In genomic region chr6:29434911-29435691, GRCm38 (mm10) we compare ENCODE assay signal across 9 mouse cellular contexts. TPM values are rescaled to one million over a fixed set of nuclear protein-coding genes. Genes with fewer than 3 reads are reported as not detected.
DNase-seq lines count a peak whose midpoint lies in the region; ATAC-seq lines count a peak whose summit lies in the region.
"Had no signal": no experiment of that assay in that cellular context is flagged by ENCODE, and none has a peak within 500 bp of the region (broad histone marks: within the 10 kb centered on the region; RNA-seq: fewer than 3 reads in every experiment).

No protein-coding gene starts in this region.

- H3K4me1 ChIP-seq in hindbrain, embryonic 16.5 days (ENCODE audit: control insufficient read depth, insufficient read depth, low read depth, low read length): peaks cover 25% of the 10 kb centered on the region
- H3K4me1 ChIP-seq in neural tube, embryonic 12.5 days: peaks cover 42% of the 10 kb centered on the region

- H3K9ac ChIP-seq in hindbrain, embryonic 16.5 days (ENCODE audit: low read depth, low read length): peak overlapping the region; percentile 6; the same call in 1 of the 2 replicates
- 0 out of 2 replicates have a peak overlapping the region, but pooled peaks have one; percentile 33 for H3K9ac ChIP-seq in neural tube, embryonic 12.5 days

- no peaks in the 10 kb centered on the region for H3K9me3 ChIP-seq in hindbrain, embryonic 16.5 days (ENCODE audit: control insufficient read depth, low read length)
- H3K9me3 ChIP-seq in neural tube, embryonic 12.5 days: no peaks in the 10 kb centered on the region

- H3K36me3 ChIP-seq in hindbrain, embryonic 16.5 days (ENCODE audit: control insufficient read depth, insufficient read depth, low read length): no peaks in the 10 kb centered on the region
- no peaks in the 10 kb centered on the region for H3K36me3 ChIP-seq in neural tube, embryonic 12.5 days

- H3K4me3 ChIP-seq in hindbrain, embryonic 16.5 days (ENCODE audit: low read length): peak overlapping the region; percentile 44
- H3K4me3 ChIP-seq in neural tube, embryonic 12.5 days: peak overlapping the region; percentile 47

- peak overlapping the region; percentile 10 for H3K4me2 ChIP-seq in hindbrain, embryonic 16.5 days (ENCODE audit: low read length)
- peak overlapping the region; percentile 88 for H3K4me2 ChIP-seq in neural tube, embryonic 12.5 days (replicated peaks)

- H3K27me3 ChIP-seq in hindbrain, embryonic 16.5 days (replicated peaks; ENCODE audit: control insufficient read depth, insufficient read depth, low read length): peaks cover 18% of the 10 kb centered on the region
- peaks cover 49% of the 10 kb centered on the region for H3K27me3 ChIP-seq in neural tube, embryonic 12.5 days (replicated peaks)

- ATAC-seq in hindbrain, embryonic 16.5 days: peak; percentile 72
- peak; percentile 35 for ATAC-seq in neural tube, embryonic 12.5 days (ENCODE audit: low FRiP score, low read depth)

- DNase-seq in ES-CJ7 (ENCODE audit: low read depth, low spot score): peak; percentile 71
- DNase-seq in R1 (ENCODE audit: low read depth, low spot score): peak; percentile 72
- DNase-seq in gastrocnemius, postnatal 10 days: peak; percentile 78
- DNase-seq in layer of hippocampus, adult 18-20 months (ENCODE audit: low spot score in 2 of 2): no peak
- no peak for DNase-seq in natural killer cell, adult 2 months (ENCODE audit: low spot score in 2 of 2)

- 7% methylated on average over 11 of the region's 13 CpGs for WGBS in hindbrain, embryonic 16.5 days
- WGBS in neural tube, embryonic 12.5 days: 6% methylated on average over 12 of the region's 13 CpGs

- peak overlapping the region; percentile 76 for H3K27ac ChIP-seq in hindbrain, embryonic 16.5 days (ENCODE audit: low read depth, low read length)
- peak overlapping the region; percentile 50; the same call in 1 of the 2 replicates for H3K27ac ChIP-seq in neural tube, embryonic 12.5 days

RNA-seq across cellular contexts. Expression of gene Flnc, which starts 2.0 kb away (rescaled TPM):
- total RNA-seq in gastrocnemius, postnatal 10 days (2021): 100 to 1,000 TPM; 393 to 460 TPM
- polyA plus RNA-seq in hindbrain, embryonic 16.5 days (2015; fragmentation: Nextera tagmentation; extraction: Ambion mirVana): 2.7 and 5.1 TPM in 2 replicates
- polyA plus RNA-seq in neural tube, embryonic 12.5 days (2016; fragmentation: Nextera tagmentation; extraction: Ambion mirVana): 10.1 and 11.1 TPM in 2 replicates
- 1 to 10 TPM; 1.5 to 1.6 TPM for total RNA-seq in layer of hippocampus, adult 18-20 months (2021)

RNA-seq across cellular contexts. Expression of gene Atp6v1f, which starts 32.4 kb away (rescaled TPM):
- total RNA-seq in gastrocnemius, postnatal 10 days (2021): 100 to 1,000 TPM; 101 to 102 TPM
- polyA plus RNA-seq in hindbrain, embryonic 16.5 days (2015; fragmentation: Nextera tagmentation; extraction: Ambion mirVana): 341 and 394 TPM in 2 replicates
- polyA plus RNA-seq in neural tube, embryonic 12.5 days (2016; fragmentation: Nextera tagmentation; extraction: Ambion mirVana): 233 and 239 TPM in 2 replicates
- 100 to 1,000 TPM; 250 to 276 TPM for total RNA-seq in layer of hippocampus, adult 18-20 months (2021)

RNA-seq across cellular contexts. Expression of gene Atp6v1fnb, which starts 36.1 kb away (rescaled TPM):
- total RNA-seq in gastrocnemius, postnatal 10 days (2021): under 1 TPM in 1 of 2 experiments, not detected in 1; 0.41 TPM
- polyA plus RNA-seq in hindbrain, embryonic 16.5 days (2015; fragmentation: Nextera tagmentation; extraction: Ambion mirVana): 0.56 TPM in 1 of 2 replicates, not detected in the other
- 0.30 and 0.32 TPM in 2 replicates for polyA plus RNA-seq in neural tube, embryonic 12.5 days (2016; fragmentation: Nextera tagmentation; extraction: Ambion mirVana)
- 1 to 10 TPM in 1 of 2 experiments, under 1 TPM in 1; 0.67 to 1.2 TPM for total RNA-seq in layer of hippocampus, adult 18-20 months (2021)
- polyA plus RNA-seq: cortical plate, adult 2 months; spleen, adult 2 months had no signal

RNA-seq across cellular contexts. Expression of gene Ccdc136, which starts 39.0 kb away (rescaled TPM):
- 10 to 100 TPM; 13.4 to 15.2 TPM for total RNA-seq in gastrocnemius, postnatal 10 days (2021)
- 54.8 and 58.3 TPM in 2 replicates for polyA plus RNA-seq in hindbrain, embryonic 16.5 days (2015; fragmentation: Nextera tagmentation; extraction: Ambion mirVana)
- 33.1 and 39.9 TPM in 2 replicates for polyA plus RNA-seq in neural tube, embryonic 12.5 days (2016; fragmentation: Nextera tagmentation; extraction: Ambion mirVana)
- total RNA-seq in layer of hippocampus, adult 18-20 months (2021): 10 to 100 TPM; 62.1 to 75.9 TPM

RNA-seq across cellular contexts. Expression of gene Opn1sw, which starts 46.8 kb away (rescaled TPM):
- total RNA-seq in gastrocnemius, postnatal 10 days (2021): under 1 TPM; 0.26 to 0.47 TPM
- 0.43 and 0.46 TPM in 2 replicates for polyA plus RNA-seq in hindbrain, embryonic 16.5 days (2015; fragmentation: Nextera tagmentation; extraction: Ambion mirVana)
- polyA plus RNA-seq in neural tube, embryonic 12.5 days (2016; fragmentation: Nextera tagmentation; extraction: Ambion mirVana): 0.18 and 0.24 TPM in 2 replicates
- total RNA-seq in layer of hippocampus, adult 18-20 months (2021): not detected
- polyA plus RNA-seq: spleen, adult 2 months had no signal

Comparison
In these comparisons a context has a peak if more than half of its experiments do, and no peak if none do; other contexts are left out.
1. DNase-seq: peak in ES-CJ7 (single experiment), R1 (single experiment) and gastrocnemius, postnatal 10 days (single experiment); none in layer of hippocampus, adult 18-20 months (0 of 2) and natural killer cell, adult 2 months (0 of 2).
2. RNA of gene Flnc, which starts 2.0 kb away (total RNA-seq): 393 to 460 TPM in gastrocnemius, postnatal 10 days; 1.5 to 1.6 TPM in layer of hippocampus, adult 18-20 months; every median in the first group is over 100 times any median in the second.